Mouse (Mus musculus): Measurements from ENCODE around the gene Dmgdh.

The Dmgdh gene

GRCm38 (mm10) chr13:93772861-93773260 is 98.6 kb downstream of the Dmgdh start:
- no peak for DNase-seq (ENCODE audit: low read depth, low spot score)

DNA sequence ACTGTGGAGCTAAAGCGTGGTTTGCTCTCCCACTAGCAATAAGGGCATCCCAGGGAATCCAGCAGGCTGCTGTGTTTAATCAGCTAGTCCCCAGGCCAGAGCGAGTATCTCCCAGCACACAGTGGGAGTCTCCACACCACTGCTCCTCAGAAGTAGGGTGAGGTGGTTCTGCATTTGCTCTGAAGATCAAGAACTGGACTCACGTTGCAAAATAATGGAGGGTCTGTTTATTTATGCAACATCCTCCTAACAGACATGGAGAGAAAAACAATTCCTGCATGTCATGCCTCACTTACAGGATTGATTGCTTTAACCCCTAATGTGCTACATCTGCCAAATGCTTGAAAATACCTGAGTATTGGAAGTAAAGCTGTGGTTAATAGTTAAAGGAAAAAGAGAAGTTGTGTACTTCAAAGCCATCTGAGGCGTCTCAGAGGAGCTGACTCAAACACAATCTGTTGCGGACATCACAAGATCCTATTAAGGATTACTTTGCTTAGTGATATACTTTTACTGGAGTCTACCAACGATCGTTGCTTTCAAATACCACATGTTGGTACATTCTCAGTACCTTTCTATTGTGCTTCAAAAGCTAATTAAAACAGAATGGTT is 99.6 kb downstream of the Dmgdh start:
- DNase-seq (ENCODE audit: low read depth, low spot score) = no peak

GRCm38 (mm10) chr13:93782823-93783222 is 108.6 kb downstream of the Dmgdh start:
- no peak for DNase-seq (ENCODE audit: low read depth, low spot score)

DNA sequence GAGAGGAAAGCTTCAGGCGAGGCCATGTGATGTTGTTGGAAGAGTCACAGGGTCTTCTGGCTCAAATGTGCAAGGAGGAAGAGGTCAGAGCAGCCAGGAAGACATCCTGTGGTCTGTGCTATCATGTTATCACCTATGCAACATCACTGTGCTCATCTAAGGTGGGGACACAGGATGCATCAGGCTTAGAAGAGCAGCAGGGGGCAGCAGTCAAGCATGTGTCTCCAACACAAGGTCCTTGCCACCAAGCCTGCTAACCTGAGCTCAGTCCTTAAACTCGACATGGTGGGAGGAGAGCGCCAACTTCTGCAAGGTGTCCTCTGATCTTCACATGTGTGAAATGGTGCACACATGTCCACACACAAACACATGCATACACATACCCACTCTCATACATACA is 111.1 kb downstream of the Dmgdh start:
- DNase-seq (ENCODE audit: low read depth, low spot score) = no peak

DNA sequence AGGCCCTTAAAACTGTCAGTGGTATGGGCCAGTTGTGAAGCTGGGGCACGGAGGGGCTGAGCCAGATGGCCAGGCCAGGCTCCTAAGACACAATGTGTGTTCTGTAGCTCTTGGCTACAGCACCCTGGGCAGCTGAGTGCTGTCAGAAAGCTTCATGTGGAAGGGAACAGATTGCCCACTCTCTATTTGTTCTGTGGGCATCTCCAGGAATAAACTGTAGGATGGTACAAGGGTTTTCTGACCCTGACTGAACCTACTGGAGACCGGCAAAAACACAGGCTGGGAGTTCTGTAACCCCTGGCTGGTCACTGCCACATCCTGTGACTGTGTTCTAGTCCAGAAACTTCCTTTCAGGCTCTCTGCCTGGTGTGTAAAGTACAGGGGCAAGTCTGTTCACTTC is 111.8 kb downstream of the Dmgdh start:
- DNase-seq (ENCODE audit: low read depth, low spot score) = no peak

DNA sequence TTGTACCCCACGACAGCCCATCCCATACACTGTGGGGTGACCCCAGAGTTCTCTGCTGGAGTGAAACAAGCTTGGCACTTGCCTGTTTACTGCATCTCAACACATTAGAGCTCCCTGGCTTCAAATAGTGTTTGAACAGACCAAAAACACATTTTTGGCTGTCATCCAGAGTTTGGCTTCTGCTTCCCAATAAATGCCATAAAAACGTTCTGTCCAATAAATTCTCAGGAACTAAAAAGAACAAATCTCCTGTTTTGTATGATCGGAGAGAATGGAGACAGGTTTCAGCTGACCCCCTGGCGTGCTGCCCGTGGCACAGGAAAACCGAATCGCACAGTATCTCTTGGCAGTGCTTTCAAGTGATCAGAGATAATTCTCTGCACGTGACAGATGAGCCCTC is 113.4 kb downstream of the Dmgdh start:
- no peak for DNase-seq (ENCODE audit: low read depth, low spot score)

DNA sequence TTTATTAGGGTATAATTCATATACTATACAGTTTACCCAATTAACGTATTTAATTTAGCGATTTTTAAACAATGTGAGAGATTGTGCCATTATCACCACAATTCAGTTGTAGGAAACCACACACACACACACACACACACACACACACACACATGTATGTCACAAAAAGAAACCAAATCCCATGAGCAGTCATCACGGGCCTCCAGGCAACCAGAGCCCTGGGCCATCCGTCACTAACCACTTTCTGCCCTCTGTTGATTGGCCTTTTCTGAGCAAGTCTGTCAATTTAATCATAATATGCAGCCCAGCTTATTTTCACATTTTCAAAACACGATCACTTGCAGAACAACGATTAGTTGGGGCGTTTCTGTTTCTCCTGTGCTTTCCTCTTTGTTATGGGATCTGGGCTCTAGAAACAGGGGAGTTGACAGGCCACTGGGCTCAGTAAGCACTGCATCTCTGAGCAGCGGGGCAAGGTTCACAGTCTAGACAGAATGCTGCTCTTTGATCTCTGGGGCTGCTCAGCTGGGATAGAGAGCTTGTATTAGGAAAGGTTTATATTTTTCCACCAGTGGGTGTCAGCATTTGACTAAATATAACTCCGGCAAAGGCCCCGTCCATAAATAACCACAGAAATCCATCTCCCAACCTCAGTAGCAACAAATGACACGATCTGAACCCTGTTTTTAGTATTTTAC is 118.9 kb downstream of the Dmgdh start:
- DNase-seq (ENCODE audit: low read depth, low spot score) = no peak

DNA sequence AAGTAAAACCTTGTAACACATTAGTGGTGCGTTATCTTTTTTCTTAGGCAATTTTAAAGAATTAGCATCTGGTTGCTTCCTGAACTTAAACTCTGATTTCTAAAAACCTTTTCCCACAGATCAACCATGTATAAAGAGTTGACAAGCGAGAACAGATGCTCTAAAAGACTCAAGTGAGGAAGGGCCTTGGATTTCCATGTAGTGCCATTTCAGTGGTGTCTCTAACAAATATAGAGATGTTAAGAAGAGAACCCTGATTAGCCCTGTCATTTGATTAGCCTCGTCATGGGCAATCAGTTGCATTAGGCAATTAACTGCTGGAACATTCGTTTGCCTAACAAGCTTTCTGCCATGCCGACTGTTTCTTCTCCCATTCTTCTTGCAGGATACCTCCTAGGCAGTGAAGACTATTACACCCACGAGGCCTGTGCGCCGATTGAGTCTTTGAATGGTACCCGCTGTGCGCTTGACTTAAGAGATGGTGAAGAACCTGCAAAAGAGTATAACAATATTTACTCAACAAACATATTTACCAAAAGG is 119.5 kb downstream of the Dmgdh start:
- no peak for DNase-seq (ENCODE audit: low read depth, low spot score)

GRCm38 (mm10) chr13:93797011-93797600 is 122.9 kb downstream of the Dmgdh start:
- DNase-seq (ENCODE audit: low read depth, low spot score) = no peak
